Mouse (Mus musculus): ENCODE measurements around the gene Cenpc1.
A peak's percentile ranks its signal among the peaks of the same experiment; 100 is the strongest.

Cenpc1 gene

GRCm38 (mm10) chr5:86065101-86065875, at the start of gene Cenpc1:
TSS of gene Cenpc1 (minus strand) at chr5:86065583.
- DNase-seq (ENCODE audit: low spot score in 2 of 2): peak; percentile 95 to 98

- DNase-seq (ENCODE audit: low spot score in 2 of 2): no peak
Measured at GRCm38 (mm10) chr5:86113997-86114396, 48.6 kb upstream of the Cenpc1 start.

GRCm38 (mm10) chr5:86113037-86113436, 47.7 kb upstream of the Cenpc1 start:
- DNase-seq (ENCODE audit: low spot score in 2 of 2): no peak

GRCm38 (mm10) chr5:86111074-86111473, 45.7 kb upstream of the Cenpc1 start:
- no peak for DNase-seq (ENCODE audit: low spot score in 2 of 2)

GRCm38 (mm10) chr5:86106610-86107009, 41.2 kb upstream of the Cenpc1 start:
- no peak for DNase-seq (ENCODE audit: low spot score in 2 of 2)

- DNase-seq (ENCODE audit: low spot score in 2 of 2): no peak
Measured at GRCm38 (mm10) chr5:86102176-86102575, 36.8 kb upstream of the Cenpc1 start.

GRCm38 (mm10) chr5:86100621-86101020, 35.2 kb upstream of the Cenpc1 start:
- DNase-seq (ENCODE audit: low spot score in 2 of 2): no peak

GRCm38 (mm10) chr5:86098988-86099387, 33.6 kb upstream of the Cenpc1 start:
- no peak for DNase-seq (ENCODE audit: low spot score in 2 of 2)

GRCm38 (mm10) chr5:86094754-86095153, 29.4 kb upstream of the Cenpc1 start:
- DNase-seq (ENCODE audit: low spot score in 2 of 2): no peak

GRCm38 (mm10) chr5:86086751-86087150, 21.4 kb upstream of the Cenpc1 start:
- DNase-seq (ENCODE audit: low spot score in 2 of 2): peak in 1 of 2 experiments; percentile 29

GRCm38 (mm10) chr5:86084979-86085378, 19.6 kb upstream of the Cenpc1 start:
- DNase-seq (ENCODE audit: low spot score in 2 of 2): no peak

GRCm38 (mm10) chr5:86083987-86084386, 18.6 kb upstream of the Cenpc1 start:
- no peak for DNase-seq (ENCODE audit: low spot score in 2 of 2)

- DNase-seq (ENCODE audit: low spot score in 2 of 2): no peak
Measured at GRCm38 (mm10) chr5:86078720-86079334, 13.4 kb upstream of the Cenpc1 start.

GRCm38 (mm10) chr5:86072756-86073386, 7.5 kb upstream of the Cenpc1 start:
- no peak for DNase-seq (ENCODE audit: low spot score in 2 of 2)

GRCm38 (mm10) chr5:86071538-86071937, 6.2 kb upstream of the Cenpc1 start, which contains the start of gene Stap1:
TSS of gene Stap1 (plus strand) at chr5:86071746.
- DNase-seq (ENCODE audit: low spot score in 2 of 2): peak; percentile 39 to 66

GRCm38 (mm10) chr5:86069121-86069520, 3.7 kb upstream of the Cenpc1 start:
- DNase-seq (ENCODE audit: low spot score in 2 of 2): no peak

- no peak for DNase-seq (ENCODE audit: low spot score in 2 of 2)
Measured at GRCm38 (mm10) chr5:86068451-86068850, 3.1 kb upstream of the Cenpc1 start.

- peak; percentile 78 to 89 for DNase-seq (ENCODE audit: low spot score in 2 of 2)
Measured at GRCm38 (mm10) chr5:86066551-86066929, 1.2 kb upstream of the Cenpc1 start.

- no peak for DNase-seq (ENCODE audit: low spot score in 2 of 2)
Measured at GRCm38 (mm10) chr5:86065876-86066550, 630 bp upstream of the Cenpc1 start.

- no peak for DNase-seq (ENCODE audit: low spot score in 2 of 2)
Measured at GRCm38 (mm10) chr5:86063501-86063900, 1.9 kb downstream of the Cenpc1 start.

- DNase-seq (ENCODE audit: low spot score in 2 of 2): no peak
Measured at GRCm38 (mm10) chr5:86029820-86030219, 35.6 kb downstream of the Cenpc1 start.
